Mouse (Mus musculus) thymus, adult 2 months (tissue): ENCODE data around the gene Trim2. TPM values are rescaled to one million over a fixed set of nuclear protein-coding genes. Genes with fewer than 3 reads are reported as not detected.

Source experiments
- DNase-seq: peaks from one replicate; pipeline ENCODE4 v3.0.0; 2021
- H3K27ac ChIP-seq: fragments of 200-500 bp; 2 replicates; pipeline ENCODE4 v1.5.1; 2012; ENCODE audit warnings: low read length, control low read depth; ENCODE audit not compliant: control insufficient read depth, insufficient read depth
- H3K27me3 ChIP-seq: fragments of 200-500 bp; 2 replicates; pipeline ENCODE4 v1.6.1; 2012; ENCODE audit warnings: mild to moderate bottlenecking, low read length, moderate library complexity, mixed read lengths; ENCODE audit not compliant: control insufficient read depth, insufficient read depth
- H3K36me3 ChIP-seq: fragments of 200-500 bp; 2 replicates; pipeline ENCODE4 v1.6.1; 2012; ENCODE audit warnings: mild to moderate bottlenecking, low read length, moderate library complexity; ENCODE audit not compliant: control insufficient read depth, insufficient read depth
- H3K4me1 ChIP-seq: fragments of 200-500 bp; replicated peaks from 2 replicates; pipeline ENCODE4 v1.6.1; 2012; ENCODE audit warnings: low read length; ENCODE audit not compliant: control insufficient read depth, insufficient read depth
- H3K4me3 ChIP-seq: fragments of 200-500 bp; 2 replicates; pipeline ENCODE4 v1.5.1; 2012; ENCODE audit warnings: mild to moderate bottlenecking, low read length, control low read depth, moderate library complexity; ENCODE audit not compliant: control insufficient read depth, insufficient read depth
- CTCF ChIP-seq: fragments of 200-500 bp; IDR thresholded peaks from 2 replicates; pipeline ENCODE4 v1.5.1; 2012; ENCODE audit warnings: mild to moderate bottlenecking, control low read depth, low read length, moderate library complexity, borderline replicate concordance; ENCODE audit not compliant: control insufficient read depth, poor library complexity, insufficient read depth; ENCODE audit errors: extremely low read depth
- POLR2A ChIP-seq: fragments of 200-500 bp; IDR thresholded peaks from 2 replicates; pipeline ENCODE4 v1.6.1; 2012; ENCODE audit warnings: mild to moderate bottlenecking, low read length, control low read depth, moderate library complexity; ENCODE audit not compliant: control insufficient read depth, poor library complexity, insufficient read depth; ENCODE audit errors: extremely low read depth
- WGBS: fragments of 180-500 bp; shearing (Covaris S2); methylation state at CpG from one replicate; pipeline ENCODE4 v1.1.7; 2018; 5-methylcytosine and 5-hydroxymethylcytosine counted together
- polyA plus RNA-seq: library from polyadenylated mRNA; depleted of rRNA; stranded (reverse); fragments of >200 nt; gene quantifications from 2 replicates; pipeline ENCODE4 v1.2.3, GENCODE M21; 2012

Trim2 gene
- polyA plus RNA-seq, 1 experiment: 4.2 TPM

DNA sequence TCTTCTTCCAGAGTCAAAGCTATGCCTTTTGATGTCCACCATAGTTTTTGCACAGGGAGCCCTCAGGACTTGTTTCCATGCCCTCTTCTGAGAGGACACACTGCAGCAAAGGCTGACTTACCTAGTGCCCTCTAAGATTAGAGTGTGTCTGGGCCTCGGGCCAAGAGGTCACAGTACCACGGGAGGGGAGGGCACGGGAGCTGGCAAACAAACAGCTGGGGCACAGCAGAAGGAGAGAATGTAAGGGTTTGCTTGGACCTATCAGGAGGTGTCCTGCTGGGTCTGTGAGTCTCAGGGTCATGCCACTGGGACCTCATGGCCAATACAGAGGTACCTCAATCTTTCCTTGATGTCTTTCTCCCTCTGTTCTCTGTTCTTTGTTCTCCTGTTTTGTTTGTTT, 75.7 kb downstream of the Trim2 start:
- DNase-seq: no peak
- TF ChIP-seq POLR2A: no peak
- no peak for TF ChIP-seq CTCF
- Histone ChIP-seq H3K4me1 (peaks cover 6% of the 10 kb centered on the region; the same call in 1 of the 2 replicates), H3K4me3 (no peak overlapping the region), H3K27me3 (no peaks in the 10 kb centered on the region), H3K27ac (no peak overlapping the region), H3K36me3 (no peaks in the 10 kb centered on the region)
- WGBS: 36% methylated on average over 3 of the region's 3 CpGs

DNA sequence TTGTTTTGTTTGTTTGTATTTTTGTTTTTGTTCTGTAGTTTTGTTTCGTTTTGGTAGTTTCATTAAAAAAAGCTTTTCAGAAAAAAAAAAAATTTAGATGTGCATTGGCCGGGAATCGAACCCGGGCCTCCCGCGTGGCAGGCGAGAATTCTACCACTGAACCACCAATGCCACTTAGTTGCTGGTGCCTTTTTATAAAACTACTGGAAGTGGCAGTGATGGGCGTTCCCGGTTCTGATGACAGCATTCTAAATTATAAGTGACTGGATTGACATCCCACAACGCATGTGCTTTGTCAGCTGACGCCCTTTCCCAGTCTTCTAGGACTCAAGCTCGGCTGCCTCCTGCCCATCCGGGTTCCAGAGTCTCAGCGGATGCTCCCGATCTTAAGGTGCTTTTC, 77.8 kb downstream of the Trim2 start:
- H3K4me1 ChIP-seq: peaks cover 6% of the 10 kb centered on the region; the same call in 1 of the 2 replicates
- 29% methylated on average over 15 of the region's 15 CpGs for WGBS
- TF ChIP-seq POLR2A (no peak), CTCF (no peak)
- H3K27ac ChIP-seq: no peak overlapping the region
- H3K36me3 ChIP-seq: no peaks in the 10 kb centered on the region
- no peak overlapping the region; the same call in 1 of the 2 replicates for H3K4me3 ChIP-seq
- H3K27me3 ChIP-seq: no peaks in the 10 kb centered on the region
- peak; percentile 19 for DNase-seq

DNA sequence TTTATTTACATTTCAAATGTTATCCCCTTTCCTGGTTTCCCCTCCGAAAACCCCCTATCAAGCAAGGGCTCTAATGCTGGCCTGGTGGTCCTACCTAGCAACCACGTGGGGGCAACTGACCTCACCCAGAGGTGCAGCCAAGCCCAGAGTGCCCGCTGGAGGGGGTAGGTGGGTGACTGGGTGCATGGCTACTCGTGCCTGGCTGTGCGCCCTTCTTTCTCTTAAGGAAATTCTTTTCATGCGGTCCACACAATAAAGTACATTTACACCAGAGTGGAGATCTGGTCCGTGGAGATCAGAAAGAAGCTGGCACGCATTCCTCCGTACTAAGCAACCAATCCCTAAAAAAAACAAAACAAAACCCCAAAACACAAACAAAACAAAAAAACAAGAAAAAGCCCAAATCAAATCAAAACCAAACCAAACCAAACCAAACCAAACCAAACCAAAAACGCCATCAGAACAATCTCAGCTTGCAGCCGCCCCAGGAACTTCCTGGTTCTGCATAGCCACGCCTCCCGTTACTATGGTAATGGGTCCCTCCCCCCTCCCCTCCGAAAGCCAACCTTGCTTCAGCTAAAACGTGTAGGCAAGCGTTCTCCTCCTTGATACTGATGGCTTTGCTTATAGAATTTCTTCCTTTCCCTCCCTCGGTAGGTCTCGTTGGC, 78.3 kb downstream of the Trim2 start:
- Histone ChIP-seq H3K27me3 (no peaks in the 10 kb centered on the region), H3K4me3 (peak overlapping the region; percentile 45), H3K27ac (no peak overlapping the region), H3K4me1 (peaks cover 6% of the 10 kb centered on the region; the same call in 1 of the 2 replicates), H3K36me3 (no peaks in the 10 kb centered on the region)
- under 1% methylated on average over 18 of the region's 18 CpGs for WGBS
- no peak for TF ChIP-seq POLR2A
- no peak for TF ChIP-seq CTCF
- DNase-seq: peak; percentile 58

DNA sequence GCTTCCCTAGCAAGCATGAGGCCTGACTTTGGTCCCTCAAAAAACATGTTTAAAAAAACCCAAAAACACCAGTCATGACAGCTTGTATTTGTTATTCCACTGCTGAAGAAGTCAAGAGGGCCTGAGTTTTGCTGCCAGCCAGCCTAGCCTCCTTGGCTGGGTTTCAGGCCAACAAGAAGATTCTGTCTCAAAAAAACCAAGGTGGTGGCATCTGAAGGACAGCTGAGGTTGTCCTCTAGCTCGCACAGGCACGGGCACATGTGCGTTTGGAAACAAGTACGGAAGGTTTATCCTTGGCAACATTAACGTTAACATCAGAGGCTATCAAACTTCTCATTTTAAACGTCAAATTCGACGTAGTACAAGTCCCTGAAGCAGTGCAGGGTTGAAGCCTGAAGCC, 79.0 kb downstream of the Trim2 start:
- peaks cover 6% of the 10 kb centered on the region; the same call in 1 of the 2 replicates for H3K4me1 ChIP-seq
- H3K4me3 ChIP-seq: no peak overlapping the region
- no peaks in the 10 kb centered on the region for H3K27me3 ChIP-seq
- TF ChIP-seq CTCF (no peak), POLR2A (no peak)
- 80% methylated on average over 8 of the region's 8 CpGs for WGBS
- no peaks in the 10 kb centered on the region for H3K36me3 ChIP-seq
- DNase-seq: no peak
- H3K27ac ChIP-seq: no peak overlapping the region

DNA sequence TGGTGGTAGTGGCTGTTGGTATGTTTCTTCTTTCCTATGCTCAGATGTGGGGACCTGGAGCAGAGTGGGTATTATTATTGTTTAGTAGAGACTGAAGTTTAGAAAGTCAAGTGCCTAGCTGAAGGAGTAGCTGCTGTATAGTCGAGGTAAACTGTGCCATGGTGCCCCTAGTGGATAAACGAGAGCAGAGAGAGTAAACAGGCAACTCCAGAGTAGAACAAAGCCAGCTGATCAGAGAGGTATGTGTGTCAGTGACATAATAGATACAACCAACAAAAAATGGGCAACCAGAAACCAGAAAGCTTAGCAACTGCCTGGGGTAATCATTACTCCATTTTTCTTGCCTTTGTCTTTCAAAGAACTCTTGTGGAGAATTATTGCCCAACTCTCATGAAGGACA, 81.7 kb downstream of the Trim2 start:
- H3K4me3 ChIP-seq: no peak overlapping the region
- 6% methylated on average over 2 of the region's 2 CpGs for WGBS
- no peak for TF ChIP-seq POLR2A
- no peak for TF ChIP-seq CTCF
- peak; percentile 36 for DNase-seq
- no peak overlapping the region for H3K27ac ChIP-seq
- H3K4me1 ChIP-seq: peaks cover 9% of the 10 kb centered on the region
- H3K36me3 ChIP-seq: no peaks in the 10 kb centered on the region
- no peaks in the 10 kb centered on the region; the same call in 1 of the 2 replicates for H3K27me3 ChIP-seq

DNA sequence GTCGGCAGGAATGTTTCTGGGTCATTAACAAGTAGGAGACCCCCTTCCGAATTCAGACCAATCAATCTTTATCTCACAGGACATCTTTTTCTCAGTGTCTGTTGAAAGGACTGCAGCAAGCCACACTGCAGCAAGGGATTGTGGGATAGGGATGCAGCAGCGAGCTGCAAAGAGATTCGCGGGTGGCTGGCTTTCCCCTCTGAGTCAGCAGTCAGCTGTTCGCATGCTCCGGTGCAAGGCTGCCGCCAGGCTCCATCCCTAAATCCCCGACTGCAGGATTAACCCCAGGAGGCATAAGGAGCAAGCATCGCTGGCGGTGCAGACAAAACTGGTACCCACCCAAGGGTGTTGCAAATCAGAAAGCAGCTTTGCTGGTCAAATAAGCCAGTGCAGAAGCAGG, 85.9 kb downstream of the Trim2 start:
- WGBS: 4% methylated on average over 11 of the region's 11 CpGs
- DNase-seq: peak; percentile 12
- peaks cover 3% of the 10 kb centered on the region; the same call in 1 of the 2 replicates for H3K4me1 ChIP-seq
- no peaks in the 10 kb centered on the region for H3K36me3 ChIP-seq
- H3K27ac ChIP-seq: no peak overlapping the region
- TF ChIP-seq CTCF: no peak
- no peak for TF ChIP-seq POLR2A
- no peak overlapping the region for H3K4me3 ChIP-seq
- H3K27me3 ChIP-seq: no peaks in the 10 kb centered on the region; the same call in 1 of the 2 replicates

DNA sequence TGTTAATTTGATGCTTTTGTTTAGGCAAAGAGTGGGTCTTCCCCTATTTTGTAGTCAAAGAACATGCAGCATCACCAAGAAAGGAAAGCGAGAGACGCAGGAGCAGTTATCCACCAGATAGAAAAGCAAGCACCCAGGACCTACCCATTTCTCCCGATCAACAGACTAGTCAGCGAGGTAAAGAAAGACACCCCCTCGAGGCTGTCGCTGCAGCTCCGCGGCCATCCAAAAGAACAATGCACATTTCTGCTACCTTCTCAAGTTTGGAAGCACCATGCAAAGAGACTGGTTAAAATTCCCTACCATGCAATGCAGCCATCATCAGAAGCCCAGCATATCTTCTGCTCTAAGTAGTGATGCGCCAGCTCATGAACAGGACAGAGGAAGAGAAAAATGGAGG, 86.4 kb downstream of the Trim2 start:
- Histone ChIP-seq H3K4me1 (peaks cover 3% of the 10 kb centered on the region; the same call in 1 of the 2 replicates), H3K4me3 (no peak overlapping the region), H3K27ac (no peak overlapping the region), H3K27me3 (no peaks in the 10 kb centered on the region; the same call in 1 of the 2 replicates), H3K36me3 (no peaks in the 10 kb centered on the region)
- no peak for TF ChIP-seq CTCF
- DNase-seq: no peak
- 9% methylated on average over 9 of the region's 9 CpGs for WGBS
